Mouse (Mus musculus) thymus, adult 2 months (tissue): Measurements from ENCODE around the gene Lmtk3.

ENCODE experiments used
- CTCF ChIP-seq: fragments of 200-500 bp; IDR thresholded peaks from 2 replicates; pipeline ENCODE4 v1.5.1; 2012; ENCODE audit warnings: mild to moderate bottlenecking, control low read depth, low read length, moderate library complexity, borderline replicate concordance; ENCODE audit not compliant: control insufficient read depth, poor library complexity, insufficient read depth; ENCODE audit errors: extremely low read depth
- POLR2A ChIP-seq: fragments of 200-500 bp; IDR thresholded peaks from 2 replicates; pipeline ENCODE4 v1.6.1; 2012; ENCODE audit warnings: mild to moderate bottlenecking, low read length, control low read depth, moderate library complexity; ENCODE audit not compliant: control insufficient read depth, poor library complexity, insufficient read depth; ENCODE audit errors: extremely low read depth

- TF ChIP-seq CTCF (no peak), POLR2A (peak; percentile 60; the same call in 1 of the 2 replicates)
Measured at GRCm38 (mm10) chr7:45741777-45742176, 41.8 kb upstream of the Lmtk3 start.
